Mouse (Mus musculus): Measurements from ENCODE around the gene Atp6v1c2.

GRCm38 (mm10) chr12:17261005-17261404 lies 68.2 kb downstream of the Atp6v1c2 start:
- TF ChIP-seq CTCF (IDR thresholded peaks at IDR 0.05) (no peak), POLR2A (IDR thresholded peaks at IDR 0.05; ENCODE audit: insufficient read depth, low read depth, low read length) (no peak)

Data from heart, adult 2 months (tissue).